Mouse (Mus musculus): ENCODE data around the gene Pdcd1lg2.

The Pdcd1lg2 gene

GRCm38 (mm10) chr19:29498842-29499456, 88.2 kb downstream of the Pdcd1lg2 start:
- no peak for DNase-seq (ENCODE audit: low read depth)

GRCm38 (mm10) chr19:29500333-29500732, 89.6 kb downstream of the Pdcd1lg2 start:
- no peak for DNase-seq (ENCODE audit: low read depth)

DNA sequence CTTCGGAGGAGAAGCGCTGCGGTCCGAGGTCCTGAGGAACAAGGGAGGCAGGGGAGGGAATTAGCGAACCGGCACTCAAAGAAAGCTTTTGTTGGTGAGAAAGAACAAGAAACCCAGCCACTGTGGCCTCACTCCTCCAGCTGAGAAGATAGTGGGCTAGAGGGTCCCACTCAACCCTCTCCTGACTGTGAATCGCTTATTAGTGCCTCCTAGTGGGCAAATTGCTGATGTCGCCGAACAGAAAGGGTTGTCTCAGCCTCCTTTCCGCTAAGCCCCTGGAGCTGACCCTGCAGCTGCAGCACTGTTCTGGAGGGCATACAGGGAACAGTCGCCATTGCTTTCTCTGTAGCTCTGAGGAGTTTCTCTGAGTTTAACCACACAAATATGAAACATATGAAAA, 90.4 kb downstream of the Pdcd1lg2 start:
- DNase-seq (ENCODE audit: low read depth) = no peak

GRCm38 (mm10) chr19:29501507-29501906, 90.8 kb downstream of the Pdcd1lg2 start:
- DNase-seq (ENCODE audit: low read depth) = no peak

DNA sequence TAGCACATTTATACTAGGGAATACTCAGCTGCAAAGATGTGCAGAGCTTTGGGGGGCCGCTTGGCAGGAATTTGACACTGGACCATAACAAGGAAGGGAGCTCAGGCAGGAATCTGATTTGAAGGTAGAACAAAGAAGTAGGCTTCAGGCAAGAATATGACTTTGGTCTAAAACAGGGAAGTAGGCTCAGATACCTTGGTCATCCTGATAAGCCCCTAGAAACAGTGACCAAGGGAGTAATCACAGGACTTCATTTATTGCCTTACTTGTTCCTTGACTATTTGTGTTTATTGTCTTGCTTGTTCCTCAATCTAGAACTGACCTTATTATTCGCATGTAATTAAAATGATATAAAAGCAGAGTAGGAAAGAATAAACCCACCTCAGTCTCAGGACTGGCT, 93.4 kb downstream of the Pdcd1lg2 start:
- DNase-seq (ENCODE audit: low read depth) = no peak

DNA sequence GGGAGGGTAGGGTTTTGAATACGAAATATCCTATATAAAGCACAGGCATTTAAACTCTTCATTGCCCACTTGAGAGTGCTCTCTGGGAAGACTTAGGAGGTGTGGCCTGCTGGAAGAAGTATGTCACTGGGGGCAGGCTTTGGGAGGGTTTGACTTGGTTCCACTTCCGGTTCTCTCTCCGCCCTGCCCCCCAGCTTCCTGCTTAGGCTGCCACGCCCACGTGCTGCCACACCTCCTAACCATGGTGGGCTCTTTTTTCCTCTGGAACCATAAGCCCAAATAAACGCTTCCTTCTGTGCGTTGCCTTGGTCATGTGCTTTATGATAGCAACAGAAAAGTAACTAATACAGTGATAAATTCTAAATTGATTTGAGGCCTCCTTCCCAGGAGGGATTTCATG, 94.9 kb downstream of the Pdcd1lg2 start:
- no peak for DNase-seq (ENCODE audit: low read depth)

DNA sequence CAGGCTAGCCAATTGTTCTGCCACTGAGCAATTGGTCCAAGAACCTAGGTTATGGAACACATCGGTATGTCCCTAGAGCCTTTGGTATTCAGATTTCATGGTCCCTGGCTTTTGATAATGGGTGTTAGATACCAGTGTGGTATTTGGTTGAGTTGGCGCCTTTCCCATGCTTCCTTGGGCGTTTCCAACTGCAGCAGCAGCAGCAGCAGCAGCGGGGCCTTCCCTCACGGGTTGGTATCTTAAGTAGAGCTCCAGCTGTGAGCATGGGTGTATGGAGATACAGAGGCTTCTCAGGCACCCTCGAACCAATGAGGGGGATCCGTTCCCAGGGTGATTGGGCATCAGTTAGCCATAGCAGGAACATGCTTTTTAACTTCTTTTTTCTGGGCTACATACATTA, 97.5 kb downstream of the Pdcd1lg2 start:
- no peak for DNase-seq (ENCODE audit: low read depth)

GRCm38 (mm10) chr19:29509857-29510256, 99.1 kb downstream of the Pdcd1lg2 start:
- DNase-seq (ENCODE audit: low read depth) = no peak

DNA sequence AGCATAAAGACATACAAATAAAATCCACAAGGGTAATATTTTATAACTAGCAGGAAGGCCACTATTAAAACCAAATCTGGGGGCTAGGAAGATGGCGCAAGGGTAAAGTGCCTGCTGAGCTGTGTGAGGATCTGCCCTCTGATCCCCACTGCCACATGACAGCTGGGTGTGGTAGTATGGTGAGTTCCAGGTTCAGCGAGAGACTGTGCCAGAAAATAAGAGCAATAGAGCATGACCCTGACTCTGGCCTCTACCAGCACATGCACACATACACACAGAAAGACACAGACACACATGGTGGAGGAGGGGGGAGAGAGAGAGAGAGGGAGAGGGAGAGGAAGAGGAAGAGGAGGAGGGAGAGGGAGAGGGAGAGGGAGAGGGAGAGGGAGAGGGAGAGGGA, 101.1 kb downstream of the Pdcd1lg2 start:
- DNase-seq (ENCODE audit: low read depth) = no peak

- DNase-seq (ENCODE audit: low read depth) = no peak
These were observed 102.5 kb downstream of the Pdcd1lg2 start for GRCm38 (mm10) chr19:29513111-29513766.

- DNase-seq (ENCODE audit: low read depth) = no peak
These were observed 103.4 kb downstream of the Pdcd1lg2 start for GRCm38 (mm10) chr19:29514130-29514529.

- DNase-seq (ENCODE audit: low read depth) = no peak
These were observed 104.7 kb downstream of the Pdcd1lg2 start for GRCm38 (mm10) chr19:29515386-29515785.

GRCm38 (mm10) chr19:29515991-29516390, 105.3 kb downstream of the Pdcd1lg2 start:
- no peak for DNase-seq (ENCODE audit: low read depth)

GRCm38 (mm10) chr19:29518409-29518808, 107.7 kb downstream of the Pdcd1lg2 start:
- peak; percentile 51 for DNase-seq (ENCODE audit: low read depth)

DNA sequence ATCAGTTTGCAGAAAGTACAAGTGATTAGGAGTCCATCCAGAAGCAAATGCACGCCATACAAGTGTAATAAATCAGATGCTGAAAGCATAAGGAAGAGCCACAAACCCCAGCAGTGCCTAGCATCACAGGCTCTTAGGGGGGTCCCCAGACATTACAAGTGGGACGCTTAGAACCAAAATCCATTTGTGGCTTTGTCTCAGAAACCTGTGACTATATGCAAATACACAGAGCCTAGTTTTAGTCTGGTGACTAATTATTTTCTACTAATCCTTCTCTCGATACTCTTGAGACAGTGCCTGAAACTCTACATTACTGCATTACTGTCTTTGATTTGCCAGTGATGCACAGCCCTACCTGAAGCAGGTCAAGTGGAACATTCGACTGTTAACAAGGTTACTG, 108.2 kb downstream of the Pdcd1lg2 start:
- DNase-seq (ENCODE audit: low read depth) = no peak

All from fibroblast of lung, adult 2 months (primary cell).